Mouse (Mus musculus) spleen, adult 12 weeks (tissue): ENCODE measurements around the gene Sdhb.
A peak's percentile ranks its signal among the peaks of the same experiment; 100 is the strongest.

Source experiments
- DNase-seq: peaks from one replicate; pipeline ENCODE4 v3.0.0; 2022; ENCODE audit warnings: low spot score

Sdhb gene

GRCm38 (mm10) chr4:140948481-140948880 is 12.5 kb upstream of the Sdhb start:
- no peak for DNase-seq

DNA sequence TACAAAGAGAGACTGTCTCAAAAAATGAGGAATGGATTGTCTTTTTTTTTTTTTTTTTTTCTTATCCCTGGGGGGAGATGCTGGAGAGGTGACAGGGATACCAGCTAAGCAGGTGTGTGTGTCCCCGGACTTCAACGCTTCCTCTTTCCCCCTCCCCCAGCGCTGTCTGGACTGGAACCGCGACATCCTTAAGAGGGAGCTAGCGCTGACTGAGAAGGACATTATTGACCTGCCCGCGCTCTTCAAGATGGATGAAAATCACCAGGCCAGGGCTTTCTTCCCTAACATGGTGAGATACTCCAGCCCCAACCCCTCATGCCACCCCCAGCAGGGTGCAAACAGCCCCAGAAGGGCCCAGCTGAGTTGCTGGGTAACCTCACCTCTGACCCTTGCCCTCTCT is 12.0 kb upstream of the Sdhb start:
- DNase-seq: no peak

GRCm38 (mm10) chr4:140949616-140950015 is 11.4 kb upstream of the Sdhb start:
- no peak for DNase-seq

GRCm38 (mm10) chr4:140950574-140950973 is 10.4 kb upstream of the Sdhb start:
- DNase-seq: no peak

GRCm38 (mm10) chr4:140951861-140952641 is 9.0 kb upstream of the Sdhb start:
- DNase-seq: no peak

DNA sequence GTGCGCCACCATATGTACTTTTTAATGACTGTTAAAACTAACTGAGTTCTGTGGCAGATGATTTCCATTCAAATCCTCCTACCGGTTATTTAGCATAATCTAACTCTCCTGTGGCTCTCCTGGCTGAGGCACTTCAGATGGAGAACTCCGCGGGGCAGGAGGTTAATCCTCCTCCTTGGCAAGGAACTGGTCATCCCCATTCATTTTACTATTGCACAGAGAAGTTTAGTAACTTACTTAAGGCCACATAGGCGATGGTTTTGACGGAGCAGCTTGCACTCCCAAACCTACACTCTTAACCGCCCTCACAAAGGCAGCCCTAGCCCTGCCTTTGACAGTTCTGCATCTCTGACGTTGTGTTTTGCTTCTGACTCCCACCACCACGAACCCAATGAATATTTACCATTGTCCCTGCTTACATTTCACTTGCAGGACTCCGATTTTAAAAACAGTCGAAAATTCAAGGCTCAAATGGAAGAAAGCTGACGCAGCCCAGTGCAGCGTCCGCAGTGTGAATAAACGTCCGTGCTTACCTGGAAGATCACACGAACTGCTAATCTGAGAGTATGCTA is 3.8 kb upstream of the Sdhb start:
- DNase-seq: no peak

GRCm38 (mm10) chr4:140957725-140958124 is 3.3 kb upstream of the Sdhb start:
- peak; percentile 59 for DNase-seq

- DNase-seq: no peak
Measured at GRCm38 (mm10) chr4:140958319-140958718, 2.7 kb upstream of the Sdhb start.

- no peak for DNase-seq
Measured at GRCm38 (mm10) chr4:140959128-140959679, 1.8 kb upstream of the Sdhb start.

- no peak for DNase-seq
Measured at GRCm38 (mm10) chr4:140959715-140960479, 1.1 kb upstream of the Sdhb start.

GRCm38 (mm10) chr4:140961467-140962206 is 634 bp downstream of the Sdhb start:
- no peak for DNase-seq

- DNase-seq: no peak
Measured at GRCm38 (mm10) chr4:140962207-140962909, 1.4 kb downstream of the Sdhb start.

GRCm38 (mm10) chr4:140962950-140963349 is 1.9 kb downstream of the Sdhb start:
- no peak for DNase-seq

DNA sequence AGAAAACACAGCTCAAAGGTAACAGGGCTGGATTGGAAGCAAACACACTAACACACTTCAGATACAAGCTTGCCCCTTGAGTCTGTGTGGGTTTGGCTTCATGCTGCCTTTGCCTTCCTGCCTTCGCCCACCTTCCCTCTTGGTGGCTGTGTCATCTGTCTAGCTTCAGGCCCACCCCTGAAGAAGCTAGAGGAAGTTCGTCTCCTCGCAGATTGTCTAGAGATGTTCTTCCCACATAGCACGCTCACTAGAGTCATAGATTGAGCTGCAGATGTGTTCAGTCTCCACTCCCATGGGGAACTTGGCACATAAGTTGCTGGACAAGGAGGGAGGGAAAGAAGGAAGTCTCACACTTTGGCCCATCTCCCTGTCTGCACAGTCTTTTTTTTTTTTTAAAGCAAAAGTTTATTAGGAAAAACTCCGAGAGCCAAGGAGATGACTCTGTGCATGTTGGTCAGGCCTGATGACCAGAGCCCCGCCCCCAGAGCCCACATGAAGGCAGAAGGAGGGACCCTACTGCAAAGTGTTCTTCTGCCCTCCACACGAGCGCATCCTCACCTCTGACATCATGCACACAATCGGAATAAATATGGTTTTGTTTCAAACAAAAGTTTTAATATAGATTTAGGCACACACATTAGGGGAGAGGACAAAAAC is 3.1 kb downstream of the Sdhb start:
- DNase-seq: no peak

DNA sequence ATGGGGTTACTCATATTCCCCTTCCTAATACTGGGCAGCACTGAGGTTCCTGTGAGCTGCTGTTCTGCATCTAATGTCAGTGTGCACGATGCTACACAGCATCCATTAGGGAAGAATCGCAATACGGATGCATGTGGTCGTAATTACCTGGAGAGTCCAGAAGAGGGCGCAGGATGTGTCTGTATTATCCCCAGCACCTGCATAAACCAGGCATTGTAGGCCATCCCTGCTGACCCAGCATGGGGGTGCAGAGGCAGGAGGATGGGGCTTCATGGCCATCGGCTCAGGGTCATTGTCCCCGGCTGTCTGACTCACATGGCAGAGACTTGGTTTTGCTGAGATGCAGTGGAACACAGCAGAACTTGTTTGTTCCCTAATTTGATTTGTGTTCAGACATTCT is 3.6 kb downstream of the Sdhb start:
- DNase-seq: no peak

DNA sequence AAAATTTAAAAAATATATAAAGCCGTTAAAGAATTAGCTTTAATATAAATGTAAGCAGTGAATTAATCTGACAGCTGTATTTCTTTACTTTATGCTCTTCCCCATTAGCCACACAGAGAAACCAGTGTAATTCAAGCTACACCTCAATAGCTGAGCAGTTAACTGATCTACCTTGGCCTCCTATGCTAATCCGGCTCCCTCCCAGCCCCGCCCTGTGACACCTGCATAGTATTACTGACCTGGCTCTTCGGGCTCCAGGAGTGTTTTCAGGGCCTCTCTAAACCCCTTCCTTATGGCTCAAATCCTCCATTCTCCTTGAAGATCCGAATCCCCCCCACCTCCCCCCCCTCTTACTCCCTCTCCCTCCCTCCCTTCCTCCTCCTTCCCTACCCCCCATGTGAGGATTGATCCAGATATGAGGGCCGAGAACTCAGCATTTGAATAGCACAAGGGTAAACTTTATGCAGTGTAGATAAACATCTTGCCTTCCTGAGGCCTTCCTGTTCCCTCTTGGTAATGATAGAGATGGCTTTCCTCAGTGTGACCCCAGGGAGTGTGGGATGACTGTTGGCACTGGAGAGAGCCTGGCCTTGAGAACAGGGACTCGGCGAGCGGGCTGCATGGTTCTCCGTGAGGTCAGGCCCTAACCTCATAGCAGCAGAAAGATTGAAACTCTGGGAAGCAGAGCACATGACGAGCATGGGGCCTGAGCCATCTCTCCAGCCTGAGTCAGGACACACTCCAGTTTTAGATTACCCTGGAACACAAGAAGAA is 6.6 kb downstream of the Sdhb start:
- no peak for DNase-seq

DNA sequence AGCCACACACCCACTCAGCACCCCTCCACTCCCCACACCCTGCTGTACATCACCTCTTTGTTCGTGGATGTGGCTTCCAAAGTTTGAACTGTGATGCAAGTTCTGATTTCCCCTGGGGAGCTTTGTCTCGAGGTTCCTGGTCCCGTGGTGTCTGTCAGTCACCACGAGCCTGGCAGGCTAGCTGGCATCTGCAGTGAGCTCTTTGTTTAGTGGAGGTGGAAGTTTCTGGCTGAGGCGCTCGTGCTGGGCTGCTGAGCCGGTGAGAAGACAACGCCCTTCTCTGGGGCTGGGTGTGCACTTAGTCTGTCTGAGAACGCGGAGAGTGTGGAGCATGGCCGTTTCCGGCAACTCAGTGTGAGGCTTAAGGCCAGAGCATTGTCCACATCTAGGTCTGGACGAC is 10.7 kb downstream of the Sdhb start:
- no peak for DNase-seq

- DNase-seq: no peak
Measured at GRCm38 (mm10) chr4:140974408-140974807, 13.4 kb downstream of the Sdhb start.

DNA sequence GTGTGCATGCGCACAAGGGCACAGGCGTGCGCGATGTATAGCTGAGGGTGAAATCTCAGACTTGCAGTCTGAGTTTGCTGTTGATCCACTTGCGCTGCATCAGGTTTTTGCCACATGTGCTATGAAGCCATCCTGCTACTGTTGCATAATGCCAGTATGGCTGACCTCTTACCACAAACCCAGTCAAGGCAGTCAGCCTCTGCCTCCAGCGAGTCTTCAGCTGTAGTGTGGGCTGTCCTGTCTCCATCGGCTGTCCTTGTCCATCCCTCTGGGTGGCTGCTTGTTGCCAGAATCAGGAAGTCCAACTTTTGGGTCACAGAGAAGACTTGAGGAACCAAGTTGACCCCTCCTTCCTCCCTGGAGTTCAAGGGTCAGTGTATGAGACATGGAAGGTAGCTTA is 14.4 kb downstream of the Sdhb start:
- no peak for DNase-seq

- DNase-seq: no peak
Measured at GRCm38 (mm10) chr4:140977278-140977677, 16.3 kb downstream of the Sdhb start.
